Mouse (Mus musculus): ENCODE measurements around the gene Cxxc4. TPM values are rescaled to one million over a fixed set of nuclear protein-coding genes. Genes with fewer than 3 reads are reported as not detected.
A peak's percentile ranks its signal among the peaks of the same experiment; 100 is the strongest.
"Not testable (repeated sequence)": the region's sequence is repeated elsewhere in the genome, so short reads cannot be mapped to it uniquely, and the experiment has no call there.

Gene Cxxc4
- polyA plus RNA-seq (2016; fragmentation: Nextera tagmentation; extraction: Ambion mirVana): 4.3 and 4.6 TPM in 2 replicates

- H3K4me1 ChIP-seq (replicated peaks): peaks cover 15% of the 10 kb centered on the region
- peak within 1 kb of the TSS; percentile 66 for H3K4me2 ChIP-seq
- H3K27me3 ChIP-seq (replicated peaks): no peaks in the 10 kb centered on the region
- peak within 1 kb of the TSS; percentile 89 for H3K27ac ChIP-seq (ENCODE audit: poor library complexity, severe bottlenecking)
- H3K36me3 ChIP-seq: no peaks in the 10 kb centered on the region
- ATAC-seq (ENCODE audit: insufficient number of reproducible peaks, low FRiP score): no peak; the same call in 1 of the 2 replicates
- H3K9ac ChIP-seq: peak within 1 kb of the TSS; percentile 78
- 2% methylated on average over 12 of the region's 22 CpGs for WGBS
- H3K9me3 ChIP-seq (replicated peaks): no peaks in the 10 kb centered on the region
- H3K4me3 ChIP-seq: peak within 1 kb of the TSS; percentile 68
Observed at GRCm38 (mm10) chr3:134236414-134237112, at the start of gene Cxxc4. TSS of gene Cxxc4 (plus strand) at chr3:134236484.

GRCm38 (mm10) chr3:134188979-134189946 is 47.0 kb upstream of the Cxxc4 start:
- 0 out of 2 replicates have a peak overlapping the region, but pooled peaks have one; percentile 57 for H3K27ac ChIP-seq (ENCODE audit: poor library complexity, severe bottlenecking)
- H3K4me2 ChIP-seq: peak overlapping the region; percentile 62
- no peaks in the 10 kb centered on the region for H3K9me3 ChIP-seq (replicated peaks)
- peak overlapping the region; percentile 48 for H3K4me3 ChIP-seq
- H3K36me3 ChIP-seq: no peaks in the 10 kb centered on the region
- 29% methylated on average over 12 of the region's 12 CpGs for WGBS
- 0 out of 2 replicates have a peak overlapping the region, but pooled peaks have one; percentile 9 for H3K9ac ChIP-seq
- 0 out of 2 replicates have a peak, but pooled peaks have one; percentile 39 for ATAC-seq (ENCODE audit: insufficient number of reproducible peaks, low FRiP score)
- H3K27me3 ChIP-seq (replicated peaks): no peaks in the 10 kb centered on the region
- no peaks in the 10 kb centered on the region; the same call in 1 of the 2 replicates for H3K4me1 ChIP-seq (replicated peaks)

DNA sequence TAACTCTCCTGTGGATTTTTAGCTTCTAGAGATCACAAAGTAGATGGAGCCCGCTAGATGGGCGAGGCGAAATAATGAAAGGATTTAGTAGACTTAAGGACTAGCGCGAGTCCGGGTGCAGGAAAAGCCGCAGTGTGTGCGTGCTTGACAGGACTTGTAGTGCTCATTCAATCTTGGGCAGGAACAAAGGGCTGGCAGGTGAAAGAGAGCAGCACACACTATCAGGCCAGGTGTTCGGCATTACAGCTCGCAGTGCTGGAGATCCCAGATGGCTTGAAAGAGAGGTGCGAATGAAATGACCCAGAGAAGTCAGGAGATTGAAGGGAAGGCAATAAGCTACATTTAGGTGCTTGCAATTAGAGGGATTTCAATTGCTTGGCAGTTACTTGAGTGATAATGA is 46.2 kb upstream of the Cxxc4 start:
- 34% methylated on average over 11 of the region's 11 CpGs for WGBS
- peak overlapping the region; percentile 62 for H3K4me2 ChIP-seq
- no peaks in the 10 kb centered on the region for H3K36me3 ChIP-seq
- H3K4me3 ChIP-seq: peak overlapping the region; percentile 48
- no peaks in the 10 kb centered on the region for H3K9me3 ChIP-seq (replicated peaks)
- no peaks in the 10 kb centered on the region for H3K27me3 ChIP-seq (replicated peaks)
- H3K9ac ChIP-seq: 0 out of 2 replicates have a peak overlapping the region, but pooled peaks have one; percentile 47
- peak overlapping the region; percentile 23; the same call in 1 of the 2 replicates for H3K27ac ChIP-seq (ENCODE audit: poor library complexity, severe bottlenecking)
- H3K4me1 ChIP-seq (replicated peaks): no peaks in the 10 kb centered on the region; the same call in 1 of the 2 replicates
- ATAC-seq (ENCODE audit: insufficient number of reproducible peaks, low FRiP score): 0 out of 2 replicates have a peak, but pooled peaks have one; percentile 39

DNA sequence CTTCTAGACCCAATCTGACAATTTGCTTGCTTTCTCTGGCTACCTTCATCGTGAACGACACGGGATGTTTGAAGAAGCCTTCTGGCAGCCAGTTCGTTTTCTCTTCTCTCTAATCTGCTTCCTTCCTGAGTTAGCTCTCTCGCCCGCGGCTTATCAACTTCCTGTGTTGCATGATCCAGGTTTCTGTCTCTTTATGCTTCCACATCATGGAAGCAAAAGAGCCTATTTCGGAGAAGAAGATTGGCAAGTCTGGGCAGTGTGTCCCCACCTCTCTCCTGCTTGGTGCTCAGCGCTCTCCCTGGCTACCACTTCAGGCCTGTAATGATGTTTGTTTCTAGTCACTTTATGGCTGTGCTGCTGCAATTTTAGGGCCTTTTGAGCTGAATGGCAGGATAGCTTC is 36.4 kb upstream of the Cxxc4 start:
- peak overlapping the region; percentile 44 for H3K4me3 ChIP-seq
- 15% methylated on average over 9 of the region's 9 CpGs for WGBS
- H3K27ac ChIP-seq (ENCODE audit: poor library complexity, severe bottlenecking): peak overlapping the region; percentile 65
- peaks cover 6% of the 10 kb centered on the region; the same call in 1 of the 2 replicates for H3K4me1 ChIP-seq (replicated peaks)
- no peaks in the 10 kb centered on the region for H3K36me3 ChIP-seq
- peak overlapping the region; percentile 56 for H3K4me2 ChIP-seq
- no peaks in the 10 kb centered on the region for H3K27me3 ChIP-seq (replicated peaks)
- peak; percentile 68; the same call in 1 of the 2 replicates for ATAC-seq (ENCODE audit: insufficient number of reproducible peaks, low FRiP score)
- no peaks in the 10 kb centered on the region for H3K9me3 ChIP-seq (replicated peaks)
- H3K9ac ChIP-seq: peak overlapping the region; percentile 54; the same call in 1 of the 2 replicates

DNA sequence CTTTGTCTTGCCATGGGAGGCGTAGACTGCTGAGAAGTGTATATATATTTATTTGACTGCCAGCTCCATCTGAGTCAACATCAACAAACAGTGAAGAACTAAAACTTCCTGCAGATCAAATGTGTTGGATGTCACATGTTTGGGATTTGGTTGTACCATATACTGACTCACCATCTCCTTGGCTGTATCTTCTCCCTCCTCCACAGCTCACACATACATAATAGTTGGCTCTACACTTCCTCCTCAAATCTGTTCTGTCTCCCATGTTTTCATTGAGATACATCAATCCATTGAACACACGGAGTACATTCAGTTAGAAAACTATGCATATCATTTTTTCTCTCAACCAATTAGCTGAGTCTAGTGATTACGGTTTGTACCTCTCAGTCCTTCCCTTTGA is 29.7 kb upstream of the Cxxc4 start:
- Histone ChIP-seq H3K9me3 (replicated peaks) (no peaks in the 10 kb centered on the region), H3K27ac (ENCODE audit: poor library complexity, severe bottlenecking) (no peak overlapping the region), H3K4me2 (no peak overlapping the region), H3K4me3 (no peak overlapping the region), H3K9ac (no peak overlapping the region), H3K36me3 (no peaks in the 10 kb centered on the region), H3K27me3 (replicated peaks) (no peaks in the 10 kb centered on the region), H3K4me1 (replicated peaks) (no peaks in the 10 kb centered on the region)
- WGBS: 81% methylated on average over 3 of the region's 3 CpGs
- no peak for ATAC-seq (ENCODE audit: insufficient number of reproducible peaks, low FRiP score)

DNA sequence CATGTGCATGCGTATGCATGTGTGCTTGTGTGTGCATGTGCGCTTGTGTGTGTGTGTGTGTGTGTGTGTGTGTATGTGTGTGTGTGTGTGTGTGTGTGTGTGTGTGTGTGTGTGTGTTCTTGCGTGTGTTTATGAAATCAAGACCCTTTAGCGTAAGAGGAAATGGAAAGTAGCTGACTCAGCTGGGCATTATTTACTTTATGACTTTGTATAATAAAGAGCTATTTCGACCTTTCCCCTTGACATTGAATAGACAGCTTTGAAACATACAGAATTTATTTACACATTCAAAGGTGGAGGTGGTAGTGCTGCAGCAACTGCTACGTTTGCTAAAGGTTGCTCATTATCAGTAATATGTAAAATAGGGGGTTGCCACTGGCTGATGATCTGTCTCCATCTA is 25.3 kb upstream of the Cxxc4 start:
- no peak for ATAC-seq (ENCODE audit: insufficient number of reproducible peaks, low FRiP score)
- Histone ChIP-seq H3K4me3 (no peak overlapping the region), H3K9ac (no peak overlapping the region), H3K27ac (ENCODE audit: poor library complexity, severe bottlenecking) (no peak overlapping the region), H3K4me2 (no peak overlapping the region), H3K4me1 (replicated peaks) (no peaks in the 10 kb centered on the region), H3K36me3 (no peaks in the 10 kb centered on the region), H3K9me3 (replicated peaks) (no peaks in the 10 kb centered on the region), H3K27me3 (replicated peaks) (no peaks in the 10 kb centered on the region)
- 84% methylated on average over 6 of the region's 6 CpGs for WGBS

DNA sequence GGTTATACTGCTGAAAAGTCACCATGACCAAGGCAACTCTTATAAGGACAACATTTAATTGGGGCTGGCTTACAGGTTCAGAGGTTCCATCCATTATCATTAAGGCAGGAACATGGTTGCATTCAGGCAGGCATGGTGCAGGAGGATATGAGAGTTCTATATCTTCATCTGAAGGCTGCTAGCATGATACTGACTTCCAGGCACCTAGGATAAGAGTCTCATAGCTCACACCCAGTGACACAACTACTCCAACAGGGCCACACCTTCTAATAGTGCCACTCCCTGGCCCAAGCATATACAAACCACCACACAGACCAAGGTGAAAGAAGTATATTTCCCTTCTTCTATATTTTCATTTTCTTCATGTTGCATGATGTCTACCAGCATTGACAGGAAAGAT is 16.4 kb upstream of the Cxxc4 start:
- not testable (repeated sequence) for H3K27me3 ChIP-seq (replicated peaks); H3K27ac ChIP-seq (ENCODE audit: poor library complexity, severe bottlenecking); H3K4me2 ChIP-seq; H3K9ac ChIP-seq; H3K4me1 ChIP-seq (replicated peaks); H3K36me3 ChIP-seq; H3K9me3 ChIP-seq (replicated peaks); H3K4me3 ChIP-seq; ATAC-seq (ENCODE audit: insufficient number of reproducible peaks, low FRiP score)

- Histone ChIP-seq H3K9ac (no peak overlapping the region), H3K9me3 (replicated peaks) (no peaks in the 10 kb centered on the region), H3K4me2 (no peak overlapping the region), H3K27me3 (replicated peaks) (no peaks in the 10 kb centered on the region), H3K27ac (ENCODE audit: poor library complexity, severe bottlenecking) (no peak overlapping the region), H3K4me1 (replicated peaks) (no peaks in the 10 kb centered on the region), H3K4me3 (no peak overlapping the region), H3K36me3 (no peaks in the 10 kb centered on the region)
- no peak for ATAC-seq (ENCODE audit: insufficient number of reproducible peaks, low FRiP score)
- 57% methylated on average over 2 of the region's 2 CpGs for WGBS
Observed at GRCm38 (mm10) chr3:134221002-134221401, 15.3 kb upstream of the Cxxc4 start.

DNA sequence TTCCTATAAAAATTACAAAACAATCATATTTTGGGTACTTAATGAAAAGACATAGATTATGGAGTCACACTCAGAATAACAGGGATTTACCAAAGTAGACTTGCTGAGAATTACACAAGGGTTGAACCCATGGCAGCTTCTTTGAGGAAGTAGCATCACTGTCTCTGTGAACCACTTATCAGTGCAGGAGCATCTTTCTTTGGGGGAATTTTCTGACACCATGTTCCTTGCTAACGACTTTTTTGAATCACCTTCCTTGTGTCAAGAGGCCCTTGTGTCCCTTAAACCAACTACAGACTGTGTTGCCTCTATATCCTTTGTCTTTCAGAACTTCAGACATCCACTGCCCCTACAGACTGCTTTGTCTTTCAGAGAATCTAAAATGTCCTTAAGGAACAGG is 13.7 kb upstream of the Cxxc4 start:
- Histone ChIP-seq H3K4me2 (no peak overlapping the region), H3K4me3 (no peak overlapping the region), H3K36me3 (no peaks in the 10 kb centered on the region), H3K27me3 (replicated peaks) (no peaks in the 10 kb centered on the region), H3K27ac (ENCODE audit: poor library complexity, severe bottlenecking) (no peak overlapping the region), H3K9ac (no peak overlapping the region), H3K4me1 (replicated peaks) (no peaks in the 10 kb centered on the region), H3K9me3 (replicated peaks) (no peaks in the 10 kb centered on the region)
- ATAC-seq (ENCODE audit: insufficient number of reproducible peaks, low FRiP score): no peak
- WGBS: 29% methylated on average over 1 of the region's 1 CpGs

DNA sequence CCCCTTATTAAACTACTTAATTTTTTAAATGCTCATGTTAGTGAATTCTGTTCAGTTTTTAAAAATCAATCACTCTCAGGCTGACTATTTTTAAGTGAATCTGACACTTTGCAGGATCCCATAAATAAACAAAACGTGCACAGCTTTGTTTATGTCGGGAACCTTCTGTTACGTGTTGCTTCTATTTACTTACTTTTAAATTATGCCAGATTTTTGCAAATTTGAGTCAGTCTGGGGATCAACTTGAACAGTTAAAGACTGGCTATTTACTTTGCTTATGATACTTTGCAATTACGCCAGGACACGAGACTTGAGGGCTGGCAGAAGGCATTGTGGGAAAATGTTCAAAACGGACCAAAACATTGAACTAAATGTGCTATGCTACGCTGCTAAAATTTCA is 12.3 kb upstream of the Cxxc4 start:
- no peak for ATAC-seq (ENCODE audit: insufficient number of reproducible peaks, low FRiP score)
- Histone ChIP-seq H3K4me2 (no peak overlapping the region), H3K9ac (no peak overlapping the region), H3K9me3 (replicated peaks) (no peaks in the 10 kb centered on the region), H3K27me3 (replicated peaks) (no peaks in the 10 kb centered on the region), H3K4me1 (replicated peaks) (no peaks in the 10 kb centered on the region), H3K4me3 (no peak overlapping the region), H3K27ac (ENCODE audit: poor library complexity, severe bottlenecking) (no peak overlapping the region), H3K36me3 (no peaks in the 10 kb centered on the region)
- 81% methylated on average over 7 of the region's 7 CpGs for WGBS

DNA sequence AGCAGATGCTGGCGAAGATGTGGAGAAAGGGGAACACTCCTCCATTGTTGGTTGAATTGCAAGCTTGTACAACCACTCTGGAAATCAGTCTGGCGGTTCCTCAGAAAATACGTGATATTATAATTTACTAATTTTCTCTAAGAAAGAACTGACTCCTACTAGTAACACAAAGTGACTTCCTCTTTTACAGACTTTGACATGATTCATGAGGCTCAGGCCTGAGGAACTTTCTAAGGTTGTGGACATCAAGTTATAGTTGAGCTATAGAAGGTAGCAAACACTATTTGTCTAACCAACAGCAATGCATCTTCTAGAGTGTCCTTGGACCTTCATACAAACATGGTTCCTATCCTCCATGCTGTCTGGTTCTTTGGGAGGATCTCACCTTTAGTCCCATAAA is 10.4 kb upstream of the Cxxc4 start:
- Histone ChIP-seq H3K9ac (no peak overlapping the region), H3K4me2 (no peak overlapping the region), H3K4me1 (replicated peaks) (no peaks in the 10 kb centered on the region), H3K27ac (ENCODE audit: poor library complexity, severe bottlenecking) (no peak overlapping the region), H3K36me3 (no peaks in the 10 kb centered on the region), H3K9me3 (replicated peaks) (no peaks in the 10 kb centered on the region), H3K4me3 (no peak overlapping the region), H3K27me3 (replicated peaks) (no peaks in the 10 kb centered on the region)
- no peak for ATAC-seq (ENCODE audit: insufficient number of reproducible peaks, low FRiP score)
- 84% methylated on average over 3 of the region's 3 CpGs for WGBS
